Mouse (Mus musculus) heart, postnatal 4 days (tissue): ENCODE data around the gene March7. TPM values are rescaled to one million over a fixed set of nuclear protein-coding genes. Genes with fewer than 3 reads are reported as not detected.

Experiments used
- DNase-seq: peaks from one replicate; pipeline ENCODE4 v3.0.0; 2021
- total RNA-seq, 2 experiments: library from RNA; stranded (reverse); gene quantifications; 2 replicates each; pipeline ENCODE4 v1.2.3; 2021

The March7 gene
- total RNA-seq, 2 experiments from 2014 or later = 54.4 to 57.8 TPM

DNA sequence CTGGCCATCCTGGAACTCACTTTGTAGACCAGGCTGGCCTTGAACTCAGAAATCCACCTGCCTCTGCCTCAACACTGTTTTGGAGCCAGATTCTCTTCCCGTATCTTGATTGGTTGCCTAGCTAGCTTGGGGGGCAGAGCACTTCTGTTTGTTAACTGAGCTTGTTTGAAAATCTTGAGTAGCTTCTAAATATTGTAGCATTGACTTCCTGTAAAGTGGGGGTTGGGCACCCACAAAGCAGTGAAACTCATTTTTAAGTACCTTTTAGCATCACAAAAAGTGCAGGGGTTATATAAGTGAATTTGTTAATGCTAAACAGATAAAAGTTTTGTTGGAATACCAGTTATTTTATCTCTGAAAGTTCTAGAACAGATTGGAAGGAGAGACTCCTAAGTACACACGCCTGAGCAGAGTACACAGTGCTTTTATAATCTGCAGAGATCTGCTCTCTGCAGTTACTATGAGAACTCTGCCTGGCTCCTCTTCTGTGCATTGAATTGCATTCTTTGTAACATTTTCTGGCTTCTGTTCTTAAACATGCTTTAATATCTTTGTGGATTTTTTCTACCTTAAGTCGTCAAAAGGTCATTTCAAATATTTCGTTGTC is 7.0 kb downstream of the March7 start:
- DNase-seq = no peak

GRCm38 (mm10) chr2:60217620-60218019 is 7.9 kb downstream of the March7 start:
- DNase-seq = no peak

DNA sequence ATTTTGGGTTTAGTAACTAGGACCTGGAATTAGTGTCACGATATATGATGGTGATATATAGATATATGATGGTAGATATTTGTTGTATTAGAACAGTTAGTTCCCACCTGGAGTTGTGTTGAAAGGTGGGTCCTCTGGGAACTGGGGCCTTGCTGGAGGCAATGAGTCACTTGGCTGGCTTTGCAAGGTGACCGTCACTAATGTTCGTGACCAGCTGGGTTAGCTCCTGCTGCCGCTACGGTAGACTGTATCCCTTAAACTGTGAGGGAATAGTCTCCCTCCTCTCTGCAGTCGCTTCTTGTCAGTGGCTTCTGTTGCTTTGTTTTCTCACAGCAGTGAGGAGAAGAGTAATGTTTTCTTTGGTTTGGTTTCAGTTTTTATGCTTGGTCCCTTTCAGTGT is 11.5 kb downstream of the March7 start:
- peak; percentile 31 for DNase-seq

DNA sequence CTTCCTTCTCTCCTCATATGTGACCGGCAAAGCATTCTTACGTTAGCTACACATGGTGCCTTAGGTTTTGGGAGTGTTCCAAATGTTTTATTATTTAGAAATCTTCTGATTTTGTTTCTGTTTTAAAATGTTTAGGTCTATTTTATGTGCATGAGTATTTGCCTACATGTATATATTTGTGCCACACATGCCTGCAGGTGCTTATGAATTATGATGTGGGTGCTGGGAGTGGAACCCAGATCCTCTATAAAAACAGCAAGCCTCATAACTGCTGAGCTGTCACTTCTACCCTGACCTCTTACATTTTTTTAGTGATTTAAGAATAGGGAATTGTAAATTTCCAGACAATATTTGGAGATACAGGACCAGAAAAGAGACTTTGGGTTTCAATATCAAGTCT is 12.3 kb downstream of the March7 start:
- no peak for DNase-seq

DNA sequence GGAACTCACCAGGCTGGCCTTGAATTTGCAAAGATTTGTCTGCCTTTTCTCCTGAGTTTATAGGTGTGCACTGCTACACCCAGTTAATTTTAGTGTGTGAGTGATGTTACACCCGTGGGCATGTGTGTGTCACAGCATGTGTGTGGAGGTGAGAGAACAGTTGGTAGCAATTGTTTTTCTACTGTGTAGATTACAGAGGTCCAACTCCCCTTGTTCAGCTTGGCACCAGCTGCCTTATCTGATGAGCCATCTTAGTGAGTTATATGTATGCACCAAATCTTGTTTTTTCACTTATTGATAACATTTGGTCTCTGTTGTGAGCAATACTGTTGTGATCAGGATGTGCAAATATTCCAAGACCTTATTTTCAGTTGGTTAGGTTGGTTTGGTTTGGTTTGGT is 13.8 kb downstream of the March7 start:
- no peak for DNase-seq

GRCm38 (mm10) chr2:60228470-60228869 is 18.8 kb downstream of the March7 start:
- no peak for DNase-seq

- no peak for DNase-seq
Observed at GRCm38 (mm10) chr2:60230361-60230760, 20.7 kb downstream of the March7 start.

DNA sequence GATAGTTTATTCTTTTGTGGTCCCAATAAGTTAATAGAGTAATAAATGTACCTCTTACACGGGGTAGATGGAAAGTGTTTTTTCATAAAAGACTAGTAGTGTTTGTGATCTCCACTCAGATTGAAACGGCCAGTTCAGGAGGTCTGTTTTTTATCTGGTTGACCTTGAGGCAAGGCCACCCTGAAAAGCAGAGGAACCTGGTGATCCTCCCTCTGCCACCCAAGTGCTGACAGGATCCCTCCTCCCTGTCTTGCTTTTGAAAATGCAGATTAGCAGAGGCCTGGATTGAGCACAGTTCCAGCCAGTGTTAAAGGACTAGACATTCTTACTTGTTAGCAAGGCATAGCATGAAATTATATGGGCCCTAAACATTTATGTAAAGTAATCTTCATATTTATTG is 23.5 kb downstream of the March7 start:
- DNase-seq = peak; percentile 45

DNA sequence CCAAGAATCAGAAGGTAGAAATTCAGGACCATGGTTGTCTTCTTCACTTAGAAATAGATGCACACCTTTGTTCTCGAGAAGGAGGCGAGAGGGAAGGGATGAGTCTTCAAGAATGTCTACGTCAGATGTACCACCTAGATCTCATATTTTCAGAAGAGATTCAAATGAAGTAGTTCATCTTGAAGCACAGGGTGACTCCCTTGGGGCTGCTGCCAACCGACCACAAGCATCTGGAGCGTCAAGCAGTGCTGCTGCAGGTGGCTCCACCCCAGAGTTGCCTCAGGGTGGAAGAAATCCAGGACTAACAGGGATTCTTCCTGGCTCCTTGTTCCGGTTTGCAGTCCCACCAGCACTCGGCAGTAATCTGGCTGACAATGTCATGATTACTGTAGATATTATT is 24.8 kb downstream of the March7 start:
- DNase-seq = no peak

- DNase-seq = no peak
Observed at GRCm38 (mm10) chr2:60252782-60253181, 43.1 kb downstream of the March7 start.

DNA sequence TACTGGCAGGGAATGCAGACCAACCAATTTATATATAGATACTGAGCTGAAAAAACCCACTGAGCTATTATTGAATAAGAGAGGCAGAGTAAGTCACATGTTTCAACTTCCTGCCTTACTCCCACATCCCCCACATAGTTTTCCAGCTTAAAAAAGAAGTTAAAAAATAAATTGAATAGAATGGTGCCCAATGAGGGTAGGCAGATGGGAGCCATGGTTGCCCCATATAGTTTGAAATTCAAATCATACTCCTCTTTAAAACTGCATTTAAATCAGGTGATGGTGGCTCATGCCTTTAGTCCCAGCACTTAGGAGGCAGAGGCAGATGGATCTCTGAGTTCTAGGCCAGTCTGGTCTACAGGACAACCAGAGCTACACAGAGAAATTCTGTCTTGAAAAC is 43.8 kb downstream of the March7 start:
- DNase-seq = no peak

GRCm38 (mm10) chr2:60256751-60257150 is 47.1 kb downstream of the March7 start:
- no peak for DNase-seq

DNA sequence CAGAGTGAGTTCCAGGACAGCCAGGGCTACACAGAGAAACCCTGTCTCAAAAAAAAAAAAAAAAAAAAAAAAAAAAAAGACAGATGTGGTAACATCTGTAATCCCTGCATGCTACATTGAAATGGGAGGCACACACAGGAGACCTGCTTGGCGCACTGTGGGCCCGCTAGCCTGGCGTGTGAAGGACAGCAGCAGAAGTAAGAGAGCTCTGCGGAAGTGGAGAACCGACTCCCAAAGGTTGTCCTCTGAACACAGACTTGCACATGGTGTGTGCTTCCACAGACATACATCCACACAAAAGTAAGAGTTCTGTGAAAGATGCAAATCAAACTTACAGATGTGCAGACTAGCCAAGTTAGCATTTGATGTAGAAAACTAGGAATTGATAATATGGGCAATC is 49.5 kb downstream of the March7 start:
- DNase-seq = no peak

DNA sequence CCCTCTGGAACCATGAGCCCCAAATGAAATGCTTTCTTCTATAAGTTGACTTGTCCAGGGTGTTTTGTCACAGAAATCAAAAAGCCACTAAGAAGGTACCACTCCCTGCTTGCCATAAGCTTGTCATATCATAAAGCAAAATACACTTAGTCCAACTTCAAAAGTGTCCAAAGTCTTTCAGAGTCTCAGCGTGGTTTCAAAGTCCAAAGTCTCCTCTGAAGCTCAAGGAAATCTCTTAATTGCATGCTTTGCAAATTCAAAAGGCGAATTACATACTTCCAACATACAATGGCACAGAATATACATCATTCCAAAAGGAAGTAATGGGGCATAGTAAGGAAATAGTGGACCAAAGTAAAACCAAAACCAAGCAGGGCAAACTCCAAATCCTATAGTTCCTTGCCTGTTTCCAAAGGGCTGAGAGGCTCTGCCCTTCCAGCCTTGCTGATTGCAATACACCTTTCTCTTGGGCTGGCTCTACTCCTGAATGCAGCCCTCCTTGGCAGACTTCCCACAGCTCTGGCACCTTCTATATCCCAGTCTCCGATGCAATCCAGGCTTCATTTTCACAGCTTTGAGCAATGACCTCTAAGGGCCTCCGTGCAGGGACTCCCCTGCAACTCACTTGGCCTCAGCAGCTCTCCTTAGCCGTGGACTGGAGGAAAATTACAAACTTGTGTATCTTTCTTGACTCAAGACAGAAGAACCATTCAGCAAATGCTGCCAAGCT is 51.1 kb downstream of the March7 start:
- peak; percentile 49 for DNase-seq

- DNase-seq = no peak
Observed at GRCm38 (mm10) chr2:60267567-60267966, 57.9 kb downstream of the March7 start.

DNA sequence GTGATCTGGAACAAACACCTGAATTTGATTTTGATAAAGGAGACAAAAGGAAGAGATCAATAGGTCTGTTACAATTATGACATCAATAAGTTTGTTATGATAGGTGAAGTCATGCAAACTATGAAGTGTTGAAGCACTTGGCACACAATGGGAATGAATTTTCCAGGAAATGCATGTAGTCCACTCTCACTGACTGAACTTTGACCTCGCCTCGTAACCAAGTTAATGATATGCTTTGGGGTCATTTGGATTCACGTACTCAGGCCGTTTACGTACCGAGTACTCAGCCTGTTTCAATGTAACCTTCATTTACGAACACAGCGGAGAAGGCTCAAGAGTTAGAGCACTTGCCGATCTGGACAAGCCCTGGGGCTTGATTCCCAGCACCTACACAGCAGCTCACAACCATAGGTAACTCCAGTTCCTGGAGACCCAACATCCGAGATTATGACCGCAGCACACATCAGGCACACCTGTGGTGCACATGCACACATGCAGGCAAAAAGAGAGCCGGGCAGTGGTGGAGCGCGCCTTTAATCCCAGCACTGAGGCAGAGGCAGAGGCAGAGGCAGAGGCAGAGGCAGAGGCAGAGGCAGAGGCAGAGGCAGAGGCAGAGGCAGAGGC is 60.3 kb downstream of the March7 start:
- no peak for DNase-seq

DNA sequence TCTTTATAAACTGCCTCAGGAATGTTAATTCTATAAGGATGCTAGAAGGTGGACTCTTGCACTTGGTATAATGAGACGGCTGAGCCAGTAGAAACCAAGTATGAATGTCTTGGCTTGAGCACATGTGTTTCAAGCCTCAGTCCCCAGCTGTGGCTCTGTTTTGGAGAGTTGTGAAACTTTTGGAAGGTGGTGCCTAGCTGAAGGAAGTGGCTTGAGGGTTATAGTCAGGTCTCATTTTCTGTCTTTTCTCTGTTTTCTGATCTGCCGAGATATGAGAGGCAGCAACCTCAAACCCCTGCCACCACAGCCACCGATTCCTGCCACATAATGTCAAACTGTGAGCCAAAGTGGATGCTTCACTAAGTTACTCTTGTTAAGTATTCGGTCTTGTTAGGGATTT is 68.9 kb downstream of the March7 start:
- no peak for DNase-seq

GRCm38 (mm10) chr2:60282625-60283024 is 72.9 kb downstream of the March7 start:
- no peak for DNase-seq

GRCm38 (mm10) chr2:60283208-60283750 is 73.6 kb downstream of the March7 start:
- no peak for DNase-seq

DNA sequence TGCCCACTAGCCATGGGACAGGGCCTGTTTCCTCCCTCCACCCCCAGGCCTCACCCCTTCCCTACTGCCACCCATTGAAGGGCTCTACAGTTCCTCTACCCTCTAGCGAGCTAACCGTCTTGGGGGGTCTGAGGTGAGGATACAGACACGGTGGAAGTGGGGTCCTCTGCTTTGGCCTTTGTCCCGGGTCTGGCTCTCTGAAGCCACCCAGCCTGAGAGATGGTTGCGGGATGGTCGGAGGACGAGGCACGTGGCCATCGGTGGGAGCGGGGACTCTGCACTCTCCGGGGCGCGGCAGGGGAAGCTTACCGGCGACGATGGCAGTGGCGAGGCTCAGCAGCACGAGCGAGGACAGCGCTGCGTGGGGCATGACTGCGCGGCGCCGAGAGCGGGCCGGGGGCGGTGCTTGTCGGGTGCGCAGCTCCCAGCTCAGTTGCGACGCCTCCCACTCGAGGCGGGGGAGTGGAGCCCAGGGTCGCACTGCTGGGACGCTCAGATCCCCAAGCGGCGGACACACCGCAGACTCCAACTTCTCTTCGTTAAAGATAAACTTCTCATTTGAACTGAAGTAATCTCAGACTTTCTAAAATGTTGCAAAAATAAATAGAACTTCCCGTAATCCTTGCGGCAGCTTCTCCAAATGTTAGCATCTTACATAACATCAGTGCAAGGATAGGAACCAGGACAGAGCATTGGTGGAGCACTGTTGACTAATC is 74.2 kb downstream of the March7 start:
- peak; percentile 73 for DNase-seq

GRCm38 (mm10) chr2:60284467-60284821 is 74.8 kb downstream of the March7 start, which contains the start of gene Cd302:
TSS of gene Cd302 (minus strand) at chr2:60284488.
- no peak for DNase-seq

- DNase-seq = no peak
Observed at GRCm38 (mm10) chr2:60285107-60285617, 75.5 kb downstream of the March7 start.

DNA sequence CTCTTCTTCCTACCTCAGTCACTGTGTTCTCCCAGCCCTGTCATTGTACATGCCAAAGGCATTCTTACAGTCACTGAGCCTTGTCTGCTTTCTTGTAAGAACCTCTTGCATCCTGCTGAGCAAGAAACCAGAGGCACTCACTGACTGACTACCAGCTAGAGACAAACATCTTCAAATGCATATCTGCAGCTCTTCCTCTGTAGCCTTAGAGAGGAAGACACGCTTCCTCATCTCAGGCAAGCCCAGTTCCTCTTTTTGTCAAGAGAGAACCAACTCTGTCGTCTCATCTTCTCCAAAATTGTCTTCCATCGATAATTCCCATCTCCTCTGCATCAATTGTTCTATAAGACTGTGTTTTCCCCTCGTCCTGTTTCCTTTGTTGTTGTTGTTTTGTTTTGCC is 78.9 kb downstream of the March7 start:
- no peak for DNase-seq
